Mouse (Mus musculus) activated CD4-positive, CD25-positive, alpha-beta regulatory T cell, adult 4 months (primary cell): Measurements from ENCODE around the gene Bag1. TPM values are rescaled to one million over a fixed set of nuclear protein-coding genes. Genes with fewer than 3 reads are reported as not detected.
A peak's percentile ranks its signal among the peaks of the same experiment; 100 is the strongest.
"Not testable (repeated sequence)": the region's sequence is repeated elsewhere in the genome, so short reads cannot be mapped to it uniquely, and the experiment has no call there.

Source experiments
- ATAC-seq: one replicate; pipeline ENCODE4 v1.8.0; 2017
- polyA plus RNA-seq, 2 experiments: library from polyadenylated mRNA; unstranded; fragments of 100-300 nt; shearing (Covaris generic); gene quantifications; one replicate each; pipeline ENCODE4 v1.2.1; 2017

The Bag1 gene
- polyA plus RNA-seq, 2 experiments from 2014 or later, result 11.5 to 15.0 TPM

DNA sequence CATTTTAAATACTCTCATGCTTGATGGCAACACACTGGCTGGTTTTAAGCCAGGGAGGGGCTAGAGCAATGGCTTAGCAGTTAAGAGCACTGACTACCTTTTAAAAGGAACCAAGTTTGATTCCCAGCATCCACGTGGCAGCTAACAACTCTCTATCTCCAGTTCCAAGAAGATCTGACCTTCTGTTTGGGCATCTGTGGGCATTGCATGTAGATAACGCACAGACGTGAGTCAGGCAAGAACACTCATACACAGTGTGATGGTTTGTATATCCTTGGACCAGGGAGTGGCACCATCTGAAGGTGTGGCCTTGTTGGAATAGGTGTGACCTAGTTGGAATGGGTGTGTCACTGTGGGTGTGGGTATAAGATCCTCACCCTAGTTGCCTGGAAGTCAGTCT is 13.7 kb downstream of the Bag1 start:
- ATAC-seq, result not testable (repeated sequence)

GRCm38 (mm10) chr4:40933694-40934093 is 14.4 kb downstream of the Bag1 start:
- no peak for ATAC-seq

- ATAC-seq, result no peak
These were observed 19.0 kb downstream of the Bag1 start for GRCm38 (mm10) chr4:40929046-40929445.

DNA sequence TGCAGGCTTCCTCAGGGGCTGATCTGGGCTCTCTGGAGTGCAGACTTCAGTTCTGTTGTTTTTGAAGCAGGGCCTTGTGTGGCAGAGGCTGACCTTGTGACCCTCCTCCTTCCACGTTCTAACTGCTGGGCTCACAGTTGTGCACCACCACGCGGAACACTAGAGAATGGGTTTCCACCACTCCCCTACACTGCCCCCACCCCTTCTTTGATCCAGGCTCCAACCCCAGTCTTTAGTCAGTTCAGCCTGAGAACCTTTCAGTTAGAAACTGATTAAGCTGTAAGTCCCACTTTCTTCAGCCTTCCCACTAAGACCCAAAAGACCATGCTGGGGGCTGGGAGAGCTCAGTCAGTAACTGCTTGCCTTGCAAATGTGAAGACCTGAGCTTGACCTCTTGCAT is 22.5 kb downstream of the Bag1 start:
- no peak for ATAC-seq

GRCm38 (mm10) chr4:40923087-40923651 is 24.9 kb downstream of the Bag1 start:
- no peak for ATAC-seq

GRCm38 (mm10) chr4:40921288-40921687 is 26.8 kb downstream of the Bag1 start:
- ATAC-seq, result no peak

- no peak for ATAC-seq
These were observed 27.5 kb downstream of the Bag1 start for GRCm38 (mm10) chr4:40920576-40920975.

- no peak for ATAC-seq
These were observed 28.3 kb downstream of the Bag1 start, which contains the start of gene Spink4 for GRCm38 (mm10) chr4:40919785-40920184. Spink4 (plus strand) TSS chr4:40920052.

- no peak for ATAC-seq
These were observed 31.4 kb downstream of the Bag1 start for GRCm38 (mm10) chr4:40916592-40917155.

DNA sequence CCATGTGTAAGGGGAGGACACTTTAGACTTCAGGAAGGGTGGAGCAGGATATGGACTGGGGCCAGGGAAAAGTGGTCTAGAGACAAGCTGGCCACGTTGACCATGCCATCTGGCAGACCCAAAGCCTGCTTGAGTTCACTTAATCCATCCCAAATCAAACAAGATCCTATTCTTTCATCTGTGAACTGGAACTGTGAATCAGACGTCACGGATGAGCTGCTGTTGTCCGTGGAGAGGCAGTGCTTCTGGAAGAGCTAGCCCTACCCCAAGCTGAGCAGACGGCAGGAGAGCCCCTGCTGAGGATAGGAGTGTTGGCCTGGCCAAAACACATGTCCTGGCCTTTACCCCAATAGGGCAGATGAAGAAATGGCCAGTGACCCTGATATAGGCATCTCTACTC is 32.1 kb downstream of the Bag1 start:
- no peak for ATAC-seq

- ATAC-seq, result no peak
These were observed 33.7 kb downstream of the Bag1 start for GRCm38 (mm10) chr4:40914287-40914867.

GRCm38 (mm10) chr4:40908261-40908969 is 39.7 kb downstream of the Bag1 start:
- ATAC-seq, result no peak

DNA sequence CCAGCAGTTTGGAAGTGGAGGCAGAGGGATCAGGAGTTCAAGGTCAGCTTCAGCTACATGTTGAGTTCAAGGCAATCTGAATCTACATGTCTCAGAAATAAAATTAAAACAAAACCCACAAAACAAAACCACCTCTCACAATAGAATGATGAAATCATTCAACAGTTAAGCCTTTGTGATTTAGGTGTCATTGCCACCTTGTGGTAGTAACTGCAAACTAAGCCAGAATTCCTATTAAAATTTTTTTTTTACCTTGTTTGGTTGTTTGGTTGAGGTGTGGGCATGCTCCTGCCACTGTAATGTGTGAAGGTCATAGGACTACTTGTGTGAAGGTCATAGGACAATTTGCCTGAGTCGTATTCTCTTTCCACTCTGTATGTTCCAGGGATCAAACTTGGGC is 41.8 kb downstream of the Bag1 start:
- peak; percentile 69 for ATAC-seq

- ATAC-seq, result no peak
These were observed 47.5 kb downstream of the Bag1 start for GRCm38 (mm10) chr4:40900612-40901011.

- ATAC-seq, result no peak
These were observed 48.0 kb downstream of the Bag1 start for GRCm38 (mm10) chr4:40900071-40900470.

- no peak for ATAC-seq
These were observed 48.8 kb downstream of the Bag1 start for GRCm38 (mm10) chr4:40899264-40899663.

- no peak for ATAC-seq
These were observed 49.5 kb downstream of the Bag1 start for GRCm38 (mm10) chr4:40898476-40899044.

- ATAC-seq, result no peak
These were observed 52.4 kb downstream of the Bag1 start for GRCm38 (mm10) chr4:40895646-40896045.

DNA sequence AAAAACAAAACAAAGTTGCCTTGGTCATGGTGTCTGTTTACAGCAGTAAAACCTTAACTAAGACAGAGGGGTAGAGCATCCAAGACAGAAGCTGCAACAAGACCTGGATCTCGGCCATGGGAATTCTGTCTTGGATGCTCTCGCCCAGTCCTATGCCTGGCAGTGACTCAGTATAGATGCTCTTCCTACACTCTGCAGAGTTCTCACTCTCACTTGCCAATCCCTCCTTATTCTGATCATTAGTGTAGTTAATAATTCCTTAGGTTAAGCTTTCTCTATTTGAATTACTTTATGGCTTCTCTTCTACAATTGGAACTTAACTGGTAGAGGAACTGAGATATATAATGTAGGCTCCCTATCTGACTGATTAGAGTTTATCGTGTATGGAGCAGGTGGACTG is 53.0 kb downstream of the Bag1 start:
- no peak for ATAC-seq

DNA sequence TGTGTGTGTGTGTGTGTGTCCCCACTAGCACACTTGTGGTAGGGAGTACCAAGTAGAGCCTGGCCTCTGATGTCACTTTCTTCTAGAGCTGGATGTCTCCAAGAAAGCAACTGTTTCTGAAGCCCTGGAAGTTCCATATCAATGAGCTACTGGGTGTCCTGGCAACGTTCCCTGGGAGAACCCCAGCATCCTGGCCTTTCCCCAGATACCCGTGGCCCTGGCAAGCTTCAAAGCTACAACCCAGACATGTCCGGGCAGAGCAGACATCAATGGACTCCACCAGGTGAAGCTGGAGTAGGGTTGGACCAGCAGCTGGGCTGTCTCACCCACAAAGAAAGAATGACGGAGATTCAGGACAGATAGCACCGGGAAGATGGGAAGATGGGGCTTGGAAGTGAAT is 56.9 kb downstream of the Bag1 start:
- ATAC-seq, result no peak

DNA sequence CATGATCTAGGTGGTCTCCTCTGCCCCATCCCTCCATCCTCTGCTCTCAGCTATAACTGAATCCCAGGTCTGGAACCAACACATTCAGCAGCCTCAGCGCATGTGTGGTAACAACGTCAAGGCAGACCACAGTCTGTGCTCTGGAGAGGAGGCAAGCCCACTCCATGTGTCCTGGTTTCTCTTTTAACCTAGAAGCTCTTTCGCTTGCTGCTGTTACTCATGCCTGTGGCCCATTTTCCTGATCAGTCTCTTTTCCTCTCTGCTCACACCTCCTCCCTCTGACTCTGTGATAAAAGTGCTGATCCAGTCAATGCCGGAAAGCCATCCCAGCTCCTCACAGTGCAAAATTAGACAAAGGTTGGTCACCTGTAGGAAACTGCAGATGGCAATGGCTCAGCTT is 58.1 kb downstream of the Bag1 start:
- ATAC-seq, result no peak

GRCm38 (mm10) chr4:40889252-40889651 is 58.8 kb downstream of the Bag1 start:
- ATAC-seq, result no peak

GRCm38 (mm10) chr4:40888839-40889238 is 59.3 kb downstream of the Bag1 start:
- ATAC-seq, result no peak
